Mouse (Mus musculus) testis, adult 2 months (tissue): Measurements from ENCODE around the gene Atg4b. TPM values are rescaled to one million over a fixed set of nuclear protein-coding genes. Genes with fewer than 3 reads are reported as not detected.

Experiments used
- H3K27ac ChIP-seq: fragments of 200-500 bp; 2 replicates; pipeline ENCODE4 v1.5.1; 2012; ENCODE audit warnings: low read depth, low read length; ENCODE audit not compliant: control insufficient read depth, insufficient read depth
- H3K27me3 ChIP-seq: fragments of 200-500 bp; 2 replicates; pipeline ENCODE4 v1.6.1; 2012; ENCODE audit warnings: mild to moderate bottlenecking, low read length, moderate library complexity; ENCODE audit not compliant: control insufficient read depth, insufficient read depth
- H3K36me3 ChIP-seq: fragments of 200-500 bp; 2 replicates; pipeline ENCODE4 v1.6.1; 2012; ENCODE audit warnings: mild to moderate bottlenecking, low read length; ENCODE audit not compliant: control insufficient read depth, insufficient read depth
- H3K4me1 ChIP-seq: fragments of 200-500 bp; 2 replicates; pipeline ENCODE4 v1.6.1; 2012; ENCODE audit warnings: low read length; ENCODE audit not compliant: control insufficient read depth, insufficient read depth
- H3K4me3 ChIP-seq: fragments of 200-500 bp; 2 replicates; pipeline ENCODE4 v1.5.1; 2012; ENCODE audit warnings: low read depth, mild to moderate bottlenecking, low read length, moderate library complexity, mixed read lengths; ENCODE audit not compliant: control insufficient read depth
- CTCF ChIP-seq: fragments of 200-500 bp; IDR thresholded peaks from 2 replicates; pipeline ENCODE4 v1.5.1; 2012; ENCODE audit warnings: low read depth, mild to moderate bottlenecking, inconsistent platforms, low read length, moderate library complexity; ENCODE audit not compliant: control insufficient read depth, insufficient read depth, insufficient replicate concordance
- POLR2A ChIP-seq: fragments of 200-500 bp; IDR thresholded peaks from 2 replicates; pipeline ENCODE4 v1.6.1; 2012; ENCODE audit warnings: low read depth, mild to moderate bottlenecking, inconsistent platforms, low read length, moderate library complexity; ENCODE audit not compliant: control insufficient read depth
- polyA plus RNA-seq: library from polyadenylated mRNA; depleted of rRNA; stranded (reverse); fragments of >200 nt; gene quantifications from 2 replicates; pipeline ENCODE4 v1.2.3, GENCODE M21; 2012

The Atg4b gene
- polyA plus RNA-seq, 1 experiment, result 36.5 TPM

- Histone ChIP-seq H3K4me3 (no peak overlapping the region), H3K27ac (no peak overlapping the region), H3K36me3 (no peaks in the 10 kb centered on the region; the same call in 1 of the 2 replicates), H3K27me3 (no peaks in the 10 kb centered on the region), H3K4me1 (no peaks in the 10 kb centered on the region)
- TF ChIP-seq CTCF (no peak), POLR2A (no peak)
Observed at GRCm38 (mm10) chr1:93725665-93726064, 25.6 kb upstream of the Atg4b start.

- Histone ChIP-seq H3K4me3 (no peak overlapping the region), H3K4me1 (no peaks in the 10 kb centered on the region), H3K36me3 (no peaks in the 10 kb centered on the region; the same call in 1 of the 2 replicates), H3K27me3 (no peaks in the 10 kb centered on the region), H3K27ac (no peak overlapping the region)
- TF ChIP-seq CTCF (no peak), POLR2A (no peak)
Observed at GRCm38 (mm10) chr1:93726116-93726515, 25.2 kb upstream of the Atg4b start.

GRCm38 (mm10) chr1:93726974-93727373 lies 24.3 kb upstream of the Atg4b start:
- H3K27ac ChIP-seq, result no peak overlapping the region
- H3K27me3 ChIP-seq, result no peaks in the 10 kb centered on the region
- H3K36me3 ChIP-seq, result no peaks in the 10 kb centered on the region; the same call in 1 of the 2 replicates
- H3K4me1 ChIP-seq, result no peaks in the 10 kb centered on the region
- TF ChIP-seq POLR2A, result no peak
- peak; percentile 65; the same call in 1 of the 2 replicates for TF ChIP-seq CTCF
- no peak overlapping the region for H3K4me3 ChIP-seq

- H3K4me3 ChIP-seq, result no peak overlapping the region
- H3K36me3 ChIP-seq, result no peaks in the 10 kb centered on the region
- no peaks in the 10 kb centered on the region for H3K27me3 ChIP-seq
- H3K4me1 ChIP-seq, result no peaks in the 10 kb centered on the region
- no peak overlapping the region for H3K27ac ChIP-seq
- TF ChIP-seq POLR2A, result no peak
- TF ChIP-seq CTCF, result no peak
Observed at GRCm38 (mm10) chr1:93731103-93731502, 20.2 kb upstream of the Atg4b start.

GRCm38 (mm10) chr1:93731880-93732281 lies 19.4 kb upstream of the Atg4b start:
- Histone ChIP-seq H3K27me3 (no peaks in the 10 kb centered on the region), H3K4me3 (no peak overlapping the region), H3K27ac (no peak overlapping the region), H3K4me1 (no peaks in the 10 kb centered on the region), H3K36me3 (no peaks in the 10 kb centered on the region)
- TF ChIP-seq POLR2A (no peak), CTCF (no peak)

- no peak for TF ChIP-seq CTCF
- no peak for TF ChIP-seq POLR2A
- no peaks in the 10 kb centered on the region for H3K4me1 ChIP-seq
- no peaks in the 10 kb centered on the region for H3K36me3 ChIP-seq
- H3K27me3 ChIP-seq, result no peaks in the 10 kb centered on the region
- no peak overlapping the region for H3K27ac ChIP-seq
- H3K4me3 ChIP-seq, result no peak overlapping the region
Observed at GRCm38 (mm10) chr1:93735859-93736258, 15.4 kb upstream of the Atg4b start.

GRCm38 (mm10) chr1:93737711-93738110 lies 13.6 kb upstream of the Atg4b start:
- H3K27ac ChIP-seq, result no peak overlapping the region
- no peaks in the 10 kb centered on the region for H3K4me1 ChIP-seq
- TF ChIP-seq CTCF (no peak), POLR2A (no peak)

GRCm38 (mm10) chr1:93740671-93741070 lies 10.6 kb upstream of the Atg4b start:
- H3K4me3 ChIP-seq, result no peak overlapping the region

More at GRCm38 (mm10) chr1:93737711-93738110, 13.6 kb upstream of the Atg4b start:
- H3K36me3 ChIP-seq, result no peaks in the 10 kb centered on the region
- H3K4me3 ChIP-seq, result no peak overlapping the region
- no peaks in the 10 kb centered on the region for H3K27me3 ChIP-seq

More at GRCm38 (mm10) chr1:93740671-93741070, 10.6 kb upstream of the Atg4b start:
- TF ChIP-seq POLR2A (no peak), CTCF (no peak)
- H3K4me1 ChIP-seq, result no peaks in the 10 kb centered on the region
- H3K36me3 ChIP-seq, result no peaks in the 10 kb centered on the region
- no peaks in the 10 kb centered on the region for H3K27me3 ChIP-seq
- peak overlapping the region; percentile 49 for H3K27ac ChIP-seq
